In the genomic region with DNA sequence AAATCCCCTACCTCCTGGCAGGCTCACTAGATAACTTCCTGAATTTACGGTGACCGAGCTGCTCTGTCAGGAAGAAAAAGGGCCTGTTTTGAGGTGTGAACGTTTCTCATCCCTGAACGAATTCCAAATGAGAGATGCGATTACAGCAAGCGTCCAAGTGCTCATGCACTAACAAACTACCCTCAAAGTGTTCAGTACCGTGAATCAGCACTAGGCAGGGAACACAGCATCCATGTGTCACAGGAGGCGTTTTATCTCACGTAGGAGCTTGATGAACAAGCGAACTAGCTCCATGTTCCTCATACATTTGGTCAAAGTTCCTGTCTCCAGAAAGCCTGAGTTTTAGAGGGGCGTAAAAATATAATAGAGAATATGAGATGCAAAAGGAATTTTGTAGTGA, we compare ENCODE assay signal across 18 mouse cellular contexts.
DNase-seq lines count a peak whose midpoint lies in the region; ATAC-seq and TF ChIP-seq lines count a peak whose summit lies in the region.
"Had no signal": no experiment of that assay in that cellular context is flagged by ENCODE, and none has a peak within 500 bp of the region (broad histone marks: within the 10 kb centered on the region; RNA-seq: fewer than 3 reads in every experiment).

No protein-coding gene starts in this region.

- peak; percentile 75 for ATAC-seq in frontal cortex, adult (ENCODE audit: low TSS enrichment)
- ATAC-seq: forebrain, postnatal 0 days; hindbrain, postnatal 0 days; Patski had no signal

- no peak for DNase-seq in frontal cortex, postnatal 10 days (ENCODE audit: low spot score in 2 of 2)
- peak; percentile 11 for DNase-seq in retina, postnatal 1 day
- no peak for DNase-seq in retina, embryonic 14.5 days (ENCODE audit: low spot score)
- peak; percentile 44 for DNase-seq in brain, embryonic 14.5 days (ENCODE audit: low read depth)
- no peak for DNase-seq in left cerebral cortex, adult 11 months (ENCODE audit: low spot score)
- no peak for DNase-seq in testis, postnatal 14 days (ENCODE audit: low spot score)
- DNase-seq: adrenal gland, adult 8-10 months; adrenal gland, postnatal 36 days; cerebellum, adult 11-12 months; cerebellum, adult 9-10 months; cerebellum, postnatal 25 days; forebrain, postnatal 0 days; gastrocnemius, postnatal 14 days; heart, adult 2 months; heart, postnatal 14 days had no signal

- no peak for TF ChIP-seq CTCF in brain, embryonic 14.5 days (IDR thresholded peaks at IDR 0.05; ENCODE audit: borderline replicate concordance, extremely low read depth, insufficient read depth, insufficient read length)

- TF ChIP-seq POLR2A in brain, embryonic 14.5 days (IDR thresholded peaks at IDR 0.05; ENCODE audit: borderline replicate concordance, extremely low read depth, insufficient read depth, insufficient read length, poor library complexity, severe bottlenecking): no peak

Comparison
In these comparisons a context has a peak if more than half of its experiments do, and no peak if none do; other contexts are left out.
1. DNase-seq: peak in retina, postnatal 1 day (single experiment) and brain, embryonic 14.5 days (single experiment); none in frontal cortex, postnatal 10 days (0 of 2), retina, embryonic 14.5 days (single experiment), left cerebral cortex, adult 11 months (single experiment) and testis, postnatal 14 days (single experiment).